Mouse (Mus musculus): ENCODE measurements at regions not wholly inside any gene's neighbourhood (a gene's known extent, or its start where the extent isn't known, plus 50 kb on each side); places are given as distances from the start of the nearest gene placed in this dataset.

- DNase-seq (ENCODE audit: extremely low read depth, insufficient read length, low spot score), result no peak
Measured at GRCm38 (mm10) chr14:76724395-76724794, 167.7 kb upstream of the Serp2 start.

- DNase-seq (ENCODE audit: extremely low read depth, insufficient read length, low spot score), result no peak
Measured at GRCm38 (mm10) chr14:76723551-76723950, 166.9 kb upstream of the Serp2 start.

- DNase-seq (ENCODE audit: extremely low read depth, insufficient read length, low spot score), result no peak
Measured at GRCm38 (mm10) chr14:76722297-76722696, 165.6 kb upstream of the Serp2 start.

- DNase-seq (ENCODE audit: extremely low read depth, insufficient read length, low spot score), result no peak
Measured at GRCm38 (mm10) chr14:76721751-76722150, 165.1 kb upstream of the Serp2 start.

- DNase-seq (ENCODE audit: extremely low read depth, insufficient read length, low spot score), result no peak
Measured at GRCm38 (mm10) chr14:76717081-76717480, 160.4 kb upstream of the Serp2 start.

- no peak for DNase-seq (ENCODE audit: extremely low read depth, insufficient read length, low spot score)
Measured at GRCm38 (mm10) chr14:76714727-76715126, 158.0 kb upstream of the Serp2 start.

GRCm38 (mm10) chr14:76713946-76714345 is 157.3 kb upstream of the Serp2 start:
- DNase-seq (ENCODE audit: extremely low read depth, insufficient read length, low spot score), result no peak

- DNase-seq (ENCODE audit: extremely low read depth, insufficient read length, low spot score), result no peak
Measured at GRCm38 (mm10) chr14:76708728-76709127, 152.0 kb upstream of the Serp2 start.

GRCm38 (mm10) chr14:76703373-76703764 is 146.7 kb upstream of the Serp2 start:
- no peak for DNase-seq (ENCODE audit: extremely low read depth, insufficient read length, low spot score)

- no peak for DNase-seq (ENCODE audit: extremely low read depth, insufficient read length, low spot score)
Measured at GRCm38 (mm10) chr14:76702709-76703372, 146.2 kb upstream of the Serp2 start.

GRCm38 (mm10) chr14:76701911-76702708 is 145.4 kb upstream of the Serp2 start:
- DNase-seq (ENCODE audit: extremely low read depth, insufficient read length, low spot score), result no peak

GRCm38 (mm10) chr14:76701304-76701703 is 144.6 kb upstream of the Serp2 start:
- DNase-seq (ENCODE audit: extremely low read depth, insufficient read length, low spot score), result no peak

- no peak for DNase-seq (ENCODE audit: extremely low read depth, insufficient read length, low spot score)
Measured at GRCm38 (mm10) chr14:76700796-76701195, 144.1 kb upstream of the Serp2 start.

- DNase-seq (ENCODE audit: extremely low read depth, insufficient read length, low spot score), result no peak
Measured at GRCm38 (mm10) chr14:76700190-76700589, 143.5 kb upstream of the Serp2 start.

GRCm38 (mm10) chr14:76698718-76699402 is 142.2 kb upstream of the Serp2 start:
- DNase-seq (ENCODE audit: extremely low read depth, insufficient read length, low spot score), result peak; percentile 39

- no peak for DNase-seq (ENCODE audit: extremely low read depth, insufficient read length, low spot score)
Measured at GRCm38 (mm10) chr14:76696729-76697128, 140.0 kb upstream of the Serp2 start.

GRCm38 (mm10) chr14:76695691-76696355 is 139.1 kb upstream of the Serp2 start:
- no peak for DNase-seq (ENCODE audit: extremely low read depth, insufficient read length, low spot score)

- no peak for DNase-seq (ENCODE audit: extremely low read depth, insufficient read length, low spot score)
Measured at GRCm38 (mm10) chr14:76694894-76695293, 138.2 kb upstream of the Serp2 start.

GRCm38 (mm10) chr14:76693351-76694317 is 136.9 kb upstream of the Serp2 start:
- DNase-seq (ENCODE audit: extremely low read depth, insufficient read length, low spot score), result no peak

GRCm38 (mm10) chr14:76687971-76688407 is 131.3 kb upstream of the Serp2 start:
- peak; percentile 71 for DNase-seq (ENCODE audit: extremely low read depth, insufficient read length, low spot score)

All from 3134 (cell line).